Mouse (Mus musculus) effector memory CD4-positive, alpha-beta T cell, adult 5 months (primary cell): ENCODE data around the gene Tmem62. TPM values are rescaled to one million over a fixed set of nuclear protein-coding genes. Genes with fewer than 3 reads are reported as not detected.

ENCODE experiments used
- polyA plus RNA-seq: library from polyadenylated mRNA; unstranded; fragments of 100-300 nt; shearing (Covaris generic); gene quantifications from one replicate; pipeline ENCODE4 v1.2.1, GENCODE M21; 2017

Tmem62 gene
- polyA plus RNA-seq, result 25.2 TPM

DNA sequence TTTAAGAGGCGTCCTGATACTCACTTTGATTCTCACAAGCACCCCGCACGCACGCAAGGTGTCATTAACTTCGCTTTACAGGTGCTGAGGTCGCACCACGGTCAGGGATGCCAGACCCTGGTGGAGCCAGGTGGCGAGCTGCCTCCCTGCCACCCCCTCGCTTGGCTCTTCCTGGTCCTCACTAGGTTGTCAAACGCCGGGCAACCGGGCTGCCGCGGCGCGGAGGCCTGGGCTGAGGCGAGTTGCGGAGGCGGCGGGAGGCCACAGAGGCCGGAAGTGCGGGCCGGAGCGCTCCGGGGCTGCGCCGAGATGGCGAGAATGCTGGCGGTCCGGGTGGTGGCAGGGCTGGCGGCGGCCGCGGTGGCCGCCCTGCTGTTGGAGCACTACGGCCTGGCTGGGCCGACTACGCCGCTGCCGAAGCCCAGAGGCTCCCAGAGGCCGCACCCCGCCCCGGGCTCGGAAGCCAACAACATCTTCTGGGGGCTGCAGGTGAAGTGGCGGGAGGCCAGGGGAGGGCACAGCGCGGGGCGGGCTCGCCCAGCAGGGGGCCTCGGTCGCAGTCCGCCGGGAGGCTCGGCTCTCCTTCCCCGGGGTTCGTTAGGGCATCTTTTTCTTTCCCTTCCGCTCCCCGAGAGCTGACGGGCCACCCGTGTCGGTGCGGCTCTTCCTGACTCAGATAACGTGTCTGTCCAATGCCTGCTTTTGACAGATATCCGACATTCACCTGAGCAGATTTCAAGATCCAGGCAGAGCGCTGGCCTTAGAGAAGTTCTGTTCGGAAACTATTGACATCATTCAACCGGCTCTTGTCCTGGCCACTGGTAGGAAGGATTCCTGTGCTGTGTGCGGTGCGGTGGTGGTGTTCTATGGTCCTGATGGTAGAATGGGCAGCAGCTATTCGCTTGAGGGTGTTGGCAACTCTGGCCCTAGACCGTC is at the start of gene Tmem62:
Tmem62 (plus strand) TSS at position 28 of the 936 bp plus-strand sequence.

DNA sequence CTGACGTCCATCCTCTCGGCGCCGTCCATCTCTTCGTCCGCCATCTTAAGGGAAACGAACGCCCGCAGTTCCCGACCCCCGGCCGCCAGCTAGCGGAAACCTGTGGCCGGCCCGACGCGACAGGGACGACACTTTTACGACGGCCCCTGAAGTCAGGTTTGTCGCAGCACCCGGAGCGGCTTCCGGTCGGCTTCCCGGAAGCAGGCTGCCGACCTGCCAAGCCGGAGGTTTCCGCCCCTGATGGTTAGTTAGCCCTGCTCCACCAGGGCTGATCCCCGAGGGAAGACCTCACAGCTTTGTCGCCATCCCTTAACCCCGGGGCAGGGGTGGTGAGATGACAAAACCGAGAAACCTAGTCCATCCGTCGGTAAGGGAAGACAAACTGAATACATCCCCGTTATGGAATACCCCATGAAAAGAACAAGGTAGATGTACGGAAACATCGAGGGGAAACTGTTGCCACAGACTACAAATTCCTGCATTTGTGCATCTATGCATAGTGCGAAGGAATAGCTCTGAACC is 6.2 kb upstream of the Tmem62 start, which contains the start of gene Ubr1:
Ubr1 (minus strand) TSS at position 157 of the 522 bp plus-strand sequence.

DNA sequence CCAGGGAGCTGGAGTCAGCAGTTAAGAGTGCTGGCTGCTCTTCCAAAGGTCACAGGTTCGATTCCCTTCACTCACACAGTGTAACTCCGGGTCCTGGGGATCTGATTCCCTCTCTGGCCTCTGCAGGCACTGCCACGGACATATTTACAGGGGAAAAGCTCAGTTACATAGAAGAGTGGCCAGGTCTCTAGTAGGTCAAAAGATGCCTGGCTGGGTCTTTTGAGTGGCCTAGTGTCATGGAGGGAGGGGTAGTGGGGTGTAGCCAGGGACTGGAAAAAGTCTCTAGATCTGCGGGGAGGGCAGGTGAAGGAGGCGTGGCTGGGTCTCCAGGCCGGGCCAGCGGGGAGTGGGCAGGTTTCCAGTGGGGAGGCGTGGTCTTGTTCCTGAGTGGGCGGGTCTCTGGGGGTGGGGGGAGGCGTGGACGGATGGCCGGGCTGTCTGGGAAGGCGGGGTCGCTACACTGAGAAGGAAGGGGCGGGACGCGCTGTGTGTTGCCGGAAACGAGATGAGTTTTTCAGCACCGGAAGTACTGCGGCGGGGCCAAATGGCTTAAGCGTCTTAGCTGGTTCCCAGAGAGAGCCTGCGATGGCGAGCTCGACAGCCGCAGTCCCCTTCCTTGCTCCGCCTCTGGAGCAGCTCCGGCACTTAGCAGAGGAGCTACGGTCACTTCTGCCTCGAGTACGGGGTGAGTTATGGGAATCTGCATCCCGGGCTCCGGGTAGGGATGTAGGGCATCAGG is 31.3 kb downstream of the Tmem62 start, which contains the start of gene Ccndbp1:
Ccndbp1 (plus strand) TSS at position 479 of the 739 bp plus-strand sequence.

DNA sequence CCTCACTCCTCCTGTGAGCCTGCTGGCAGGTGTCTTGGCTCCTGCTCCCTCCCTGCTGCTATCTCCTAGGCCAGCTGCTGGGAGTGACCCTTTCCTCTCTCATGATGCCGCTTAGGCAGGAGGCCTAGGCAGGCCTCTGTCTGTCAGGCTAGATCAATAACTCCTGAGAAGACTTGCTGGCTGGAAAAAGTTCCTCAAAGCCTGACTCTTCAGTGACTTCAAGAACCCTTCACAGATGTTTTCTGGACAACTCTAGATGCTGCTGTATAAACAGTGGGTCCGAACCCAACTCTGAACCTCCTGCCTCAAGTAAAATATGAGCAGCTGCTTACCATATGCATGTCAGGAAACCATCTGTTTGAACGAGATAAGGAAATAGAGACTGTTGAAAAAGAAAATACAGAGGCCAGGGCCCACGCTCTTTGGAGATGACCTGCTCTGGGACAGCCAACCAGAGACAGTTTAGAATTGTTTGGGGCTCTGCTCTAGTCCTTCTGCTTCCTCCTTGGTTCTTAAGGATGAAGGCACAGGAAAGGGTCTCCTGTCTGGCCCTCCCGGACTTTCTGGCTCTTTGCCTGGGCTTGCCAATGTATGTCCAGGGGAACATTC is 60.0 kb downstream of the Tmem62 start, which contains the start of gene Epb42:
Epb42 (minus strand) TSS at position 340 of the 609 bp plus-strand sequence.

Other genes starting within 250 kb of the Tmem62 start
- 20.9 TPM for gene Cdan1, start 126.9 kb upstream of the Tmem62 start, polyA plus RNA-seq
- gene Ttbk2, start 126.4 kb upstream of the Tmem62 start, polyA plus RNA-seq, result 6.1 TPM
- 44.7 TPM for gene Ubr1, start 6.3 kb upstream of the Tmem62 start, polyA plus RNA-seq
- 104 TPM for gene Ccndbp1, start 31.4 kb downstream of the Tmem62 start, polyA plus RNA-seq
- not detected for gene Epb42, start 60.1 kb downstream of the Tmem62 start, polyA plus RNA-seq
- not detected for gene Tgm5, start 108.8 kb downstream of the Tmem62 start, polyA plus RNA-seq
- gene Tgm7, start 132.8 kb downstream of the Tmem62 start, polyA plus RNA-seq, result not detected
- 7.2 TPM for gene Adal, start 163.4 kb downstream of the Tmem62 start, polyA plus RNA-seq
- 14.0 TPM for gene Lcmt2, start 163.6 kb downstream of the Tmem62 start, polyA plus RNA-seq
- gene Tubgcp4, start 193.6 kb downstream of the Tmem62 start, polyA plus RNA-seq, result 51.9 TPM
- gene Zscan29, start 194.1 kb downstream of the Tmem62 start, polyA plus RNA-seq, result 21.5 TPM